Mouse (Mus musculus) hematopoietic stem cell, adult 5-6 weeks (primary cell): ENCODE measurements at regions not wholly inside any gene's neighbourhood (a gene's known extent, or its start where the extent isn't known, plus 50 kb on each side); places are given as distances from the start of the nearest gene placed in this dataset.
A peak's percentile ranks its signal among the peaks of the same experiment; 100 is the strongest.

Experiments
- ATAC-seq, 2 experiments: fragments of 125-278 bp in 1 of 2; replicated peaks in 1 of 2; 2 replicates each; pipeline ENCODE4 v1.8.0; 2016 to 2017; ENCODE audit warnings: inconsistent platforms in 2 of 2, mild to moderate bottlenecking in 2 of 2, moderate number of reproducible peaks in 2 of 2, low read depth in 1 of 2, moderate TSS enrichment in 1 of 2; ENCODE audit not compliant: low FRiP score in 2 of 2, poor library complexity in 2 of 2, severe bottlenecking in 2 of 2, insufficient read depth in 1 of 2, low TSS enrichment in 1 of 2

- peak in 1 of 2 experiments; percentile 27; a peak in 1 of 4 replicates for ATAC-seq
Observed at GRCm38 (mm10) chr9:120857849-120858510, 71.0 kb upstream of the Ctnnb1 start.

GRCm38 (mm10) chr9:120860969-120861595 lies 67.9 kb upstream of the Ctnnb1 start:
- ATAC-seq = no peak

DNA sequence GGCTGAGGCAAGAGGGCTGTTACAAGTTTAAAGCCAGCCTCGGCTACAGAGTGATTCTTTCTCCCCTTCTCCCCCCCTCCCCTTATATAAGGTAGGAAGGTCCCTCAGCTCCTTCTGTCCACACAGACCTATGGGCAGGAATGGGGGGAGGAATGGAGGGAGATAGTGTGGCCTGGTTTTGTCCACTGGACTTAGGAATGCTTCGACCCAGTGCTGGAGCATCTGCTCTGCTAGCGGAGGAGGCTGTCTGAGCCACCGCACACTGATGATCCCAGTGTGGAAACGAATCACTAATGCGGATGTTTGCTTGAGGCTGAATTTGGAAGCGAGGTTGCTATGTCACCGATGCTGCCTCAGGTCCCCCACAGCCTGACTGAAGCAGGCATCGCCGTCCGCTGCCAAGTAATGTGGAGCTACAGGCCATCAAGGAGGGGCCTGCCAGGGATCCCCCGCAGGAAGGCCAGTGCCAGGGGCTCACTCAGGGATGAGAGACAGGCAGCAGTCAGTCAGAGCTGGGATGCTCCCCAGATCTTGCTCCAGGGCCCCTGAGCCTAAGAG lies 67.1 kb upstream of the Ctnnb1 start:
- no peak for ATAC-seq

- no peak for ATAC-seq
Observed at GRCm38 (mm10) chr9:120864410-120864809, 64.6 kb upstream of the Ctnnb1 start.

DNA sequence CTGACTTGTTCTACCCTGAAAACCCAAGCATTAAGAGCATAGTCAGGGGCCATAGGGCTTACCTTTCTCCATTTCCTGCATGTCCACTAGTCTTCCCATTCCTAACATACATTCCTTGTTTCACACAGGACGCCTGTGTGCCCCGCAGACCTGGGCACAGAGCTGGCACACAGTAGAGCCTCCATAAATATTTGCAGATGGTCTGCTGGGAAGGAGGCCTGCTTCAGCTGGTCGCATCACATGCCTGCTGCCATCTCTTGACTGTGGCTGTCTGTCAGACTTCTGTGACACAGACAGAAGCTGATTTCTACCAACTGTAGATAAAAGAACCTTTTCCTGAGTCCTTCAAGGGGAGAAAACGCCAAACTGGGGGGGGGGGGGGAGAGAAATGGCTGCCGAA lies 62.8 kb upstream of the Ctnnb1 start:
- ATAC-seq = peak in 1 of 2 experiments; percentile 24; a peak in 2 of 4 replicates

DNA sequence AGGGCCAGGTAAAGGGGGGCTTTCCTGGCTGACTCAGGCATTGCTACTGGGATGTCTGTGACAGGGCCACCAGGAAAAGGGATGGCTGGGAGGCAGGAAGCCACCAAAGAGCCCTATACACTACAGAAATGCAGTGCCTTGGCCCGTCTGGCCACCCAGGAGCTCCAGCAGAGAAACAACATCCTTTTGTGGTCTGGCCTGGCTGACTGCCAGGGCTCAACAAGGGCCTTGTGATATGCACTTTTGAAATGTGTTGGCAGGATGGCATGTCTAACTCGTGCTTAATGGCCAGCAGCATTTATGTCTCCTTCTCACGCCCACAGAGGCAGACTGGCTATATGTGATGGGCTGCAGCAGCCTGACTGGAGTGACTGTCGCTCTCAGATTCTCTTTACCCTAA lies 62.3 kb upstream of the Ctnnb1 start:
- peak; percentile 59 to 60 for ATAC-seq

DNA sequence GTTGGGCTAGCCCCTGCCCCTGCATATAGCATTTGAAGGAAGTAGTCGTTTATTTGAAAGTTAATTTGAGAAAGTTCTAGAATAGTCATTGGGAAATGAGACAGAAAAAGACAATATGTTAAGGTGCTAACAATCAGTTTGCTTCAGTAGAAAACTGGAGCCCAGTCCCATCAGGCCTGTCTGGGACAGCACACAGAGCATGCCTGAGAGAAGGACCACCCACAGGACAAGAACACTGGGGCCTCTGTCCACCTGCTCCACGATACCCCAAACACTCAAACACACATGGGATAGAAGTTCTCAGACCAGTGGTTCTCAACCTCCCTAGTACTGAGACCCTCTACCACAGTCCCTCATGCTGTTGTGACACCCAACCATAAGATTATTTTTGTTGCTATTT lies 61.2 kb upstream of the Ctnnb1 start:
- ATAC-seq = no peak

DNA sequence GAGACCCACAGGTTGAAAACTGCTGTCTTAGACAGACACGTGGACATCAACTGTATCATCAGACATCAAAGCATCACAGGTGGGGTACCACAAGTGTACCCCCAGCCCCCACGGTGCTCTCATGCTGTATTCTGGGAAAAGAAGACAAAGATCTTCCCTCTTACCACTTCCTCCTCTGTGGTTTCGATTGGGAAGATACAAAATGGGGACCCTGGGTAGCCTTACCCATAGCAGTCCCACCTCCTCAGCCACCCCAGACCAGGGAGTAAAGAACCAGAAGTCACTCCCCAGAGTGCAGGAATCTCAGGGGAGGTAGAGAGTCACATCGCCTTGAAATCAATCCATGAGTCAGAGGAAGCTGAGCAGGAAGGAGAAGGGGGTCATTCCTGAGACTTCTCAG lies 60.7 kb upstream of the Ctnnb1 start:
- ATAC-seq = no peak

DNA sequence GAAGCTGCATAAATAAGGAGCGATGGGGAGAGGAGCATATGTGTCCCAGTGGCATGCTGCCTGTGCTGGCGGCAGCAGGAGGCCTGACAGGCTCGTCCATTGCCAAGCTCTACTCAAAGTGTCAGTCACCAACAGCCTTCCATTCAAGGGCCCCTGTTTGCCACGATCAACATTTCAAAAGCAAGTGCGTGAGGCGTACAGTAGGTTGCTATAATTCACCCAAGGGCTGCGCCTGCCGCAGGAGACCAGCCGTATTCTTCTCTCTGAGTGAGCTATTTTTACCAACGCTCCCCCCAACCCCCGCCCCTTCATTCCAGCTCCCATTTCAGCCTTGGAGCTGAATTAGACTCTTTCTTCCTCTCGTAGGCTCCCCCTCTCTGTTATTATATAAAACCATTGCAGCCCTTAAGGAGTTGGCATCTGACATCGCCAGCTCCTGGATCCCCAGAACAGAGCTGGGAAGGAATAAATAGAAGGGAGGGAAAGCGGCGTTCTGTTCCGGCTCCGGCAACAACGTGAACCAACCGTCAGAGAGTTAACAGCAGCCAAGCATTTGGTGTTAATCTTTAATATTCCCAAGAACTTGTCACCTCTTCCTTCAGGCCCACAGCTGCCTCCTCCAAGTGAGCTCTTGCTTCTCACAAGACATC lies 59.5 kb upstream of the Ctnnb1 start:
- ATAC-seq = no peak

- no peak for ATAC-seq
Observed at GRCm38 (mm10) chr9:120873293-120873692, 55.7 kb upstream of the Ctnnb1 start.

- ATAC-seq = no peak
Observed at GRCm38 (mm10) chr9:120874416-120874976, 54.5 kb upstream of the Ctnnb1 start.

GRCm38 (mm10) chr9:120877101-120877500 lies 51.9 kb upstream of the Ctnnb1 start:
- ATAC-seq = no peak
